Mouse (Mus musculus) adrenal gland, postnatal 25 days (tissue): ENCODE measurements around the gene Lancl1. TPM values are rescaled to one million over a fixed set of nuclear protein-coding genes. Genes with fewer than 3 reads are reported as not detected.
A peak's percentile ranks its signal among the peaks of the same experiment; 100 is the strongest.

Experiments used
- DNase-seq: peaks from one replicate; pipeline ENCODE4 v3.0.0; 2021; ENCODE audit warnings: mixed read lengths
- total RNA-seq: library from RNA; stranded (reverse); gene quantifications from 2 replicates; pipeline ENCODE4 v1.2.3, GENCODE M21; 2021

The Lancl1 gene
- total RNA-seq, 1 experiment from 2014 or later = 64.1 TPM

GRCm38 (mm10) chr1:67017101-67017870 lies 21.4 kb downstream of the Lancl1 start:
- no peak for DNase-seq

GRCm38 (mm10) chr1:67014205-67014604 lies 24.5 kb downstream of the Lancl1 start:
- DNase-seq = no peak

GRCm38 (mm10) chr1:67010520-67010919 lies 28.2 kb downstream of the Lancl1 start:
- no peak for DNase-seq

- DNase-seq = peak; percentile 26
Measured at GRCm38 (mm10) chr1:67003699-67004098, 35.0 kb downstream of the Lancl1 start.

- no peak for DNase-seq
Measured at GRCm38 (mm10) chr1:67002226-67002625, 36.4 kb downstream of the Lancl1 start.

- no peak for DNase-seq
Measured at GRCm38 (mm10) chr1:67001367-67001766, 37.3 kb downstream of the Lancl1 start.

- no peak for DNase-seq
Measured at GRCm38 (mm10) chr1:67000484-67000883, 38.2 kb downstream of the Lancl1 start.

GRCm38 (mm10) chr1:66998601-66999000 lies 40.1 kb downstream of the Lancl1 start:
- DNase-seq = no peak

GRCm38 (mm10) chr1:66998188-66998587 lies 40.5 kb downstream of the Lancl1 start:
- no peak for DNase-seq

GRCm38 (mm10) chr1:66996819-66997218 lies 41.9 kb downstream of the Lancl1 start:
- no peak for DNase-seq

GRCm38 (mm10) chr1:66992764-66993163 lies 45.9 kb downstream of the Lancl1 start:
- no peak for DNase-seq

GRCm38 (mm10) chr1:66987558-66988190 lies 51.0 kb downstream of the Lancl1 start:
- DNase-seq = no peak

- no peak for DNase-seq
Measured at GRCm38 (mm10) chr1:66985906-66986305, 52.8 kb downstream of the Lancl1 start.

- DNase-seq = no peak
Measured at GRCm38 (mm10) chr1:66985129-66985698, 53.5 kb downstream of the Lancl1 start.

- DNase-seq = no peak
Measured at GRCm38 (mm10) chr1:66980129-66980528, 58.5 kb downstream of the Lancl1 start.

- no peak for DNase-seq
Measured at GRCm38 (mm10) chr1:66975456-66975855, 63.2 kb downstream of the Lancl1 start.

GRCm38 (mm10) chr1:66964857-66965256 lies 73.8 kb downstream of the Lancl1 start:
- DNase-seq = no peak

GRCm38 (mm10) chr1:66960536-66961243 lies 78.0 kb downstream of the Lancl1 start:
- DNase-seq = no peak

- DNase-seq = no peak
Measured at GRCm38 (mm10) chr1:66957361-66957760, 81.3 kb downstream of the Lancl1 start.

GRCm38 (mm10) chr1:66951086-66951485 lies 87.6 kb downstream of the Lancl1 start:
- no peak for DNase-seq
